Mouse (Mus musculus): ENCODE measurements around the gene Ccdc50. TPM values are rescaled to one million over a fixed set of nuclear protein-coding genes. Genes with fewer than 3 reads are reported as not detected.

Gene Ccdc50
- polyA plus RNA-seq, 1 experiment from 2014 or later = 52.3 TPM

DNA sequence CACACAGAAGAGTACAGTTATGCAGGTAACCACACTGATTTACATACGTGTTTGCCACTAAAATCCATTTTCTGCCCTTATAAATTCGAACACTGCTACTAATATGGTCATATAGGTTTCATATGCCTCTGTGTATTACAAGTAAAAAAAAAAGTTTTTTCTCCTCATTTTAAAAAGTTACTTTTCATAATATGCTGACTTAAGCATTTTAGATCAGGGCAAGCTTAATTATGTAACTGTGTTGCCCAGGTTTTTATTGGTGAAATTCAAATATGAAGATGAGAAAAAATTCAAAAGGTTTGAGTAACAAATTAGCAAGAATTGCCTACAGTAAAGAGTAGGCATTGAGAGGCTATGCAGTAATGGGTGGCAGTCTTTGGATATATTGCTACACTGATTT lies 62.0 kb downstream of the Ccdc50 start:
- no peak overlapping the region for H3K27ac ChIP-seq
- no peaks in the 10 kb centered on the region for H3K4me1 ChIP-seq (replicated peaks)
- no peaks in the 10 kb centered on the region for H3K27me3 ChIP-seq
- peaks cover 36% of the 10 kb centered on the region for H3K36me3 ChIP-seq
- no peak overlapping the region for H3K9ac ChIP-seq (replicated peaks)
- H3K4me2 ChIP-seq = no peak overlapping the region
- WGBS = 91% methylated on average over 2 of the region's 2 CpGs
- no peak overlapping the region for H3K4me3 ChIP-seq (replicated peaks)
- H3K9me3 ChIP-seq = no peaks in the 10 kb centered on the region
- no peak for ATAC-seq (ENCODE audit: insufficient number of reproducible peaks, insufficient read depth, low FRiP score, low TSS enrichment, low read depth)

DNA sequence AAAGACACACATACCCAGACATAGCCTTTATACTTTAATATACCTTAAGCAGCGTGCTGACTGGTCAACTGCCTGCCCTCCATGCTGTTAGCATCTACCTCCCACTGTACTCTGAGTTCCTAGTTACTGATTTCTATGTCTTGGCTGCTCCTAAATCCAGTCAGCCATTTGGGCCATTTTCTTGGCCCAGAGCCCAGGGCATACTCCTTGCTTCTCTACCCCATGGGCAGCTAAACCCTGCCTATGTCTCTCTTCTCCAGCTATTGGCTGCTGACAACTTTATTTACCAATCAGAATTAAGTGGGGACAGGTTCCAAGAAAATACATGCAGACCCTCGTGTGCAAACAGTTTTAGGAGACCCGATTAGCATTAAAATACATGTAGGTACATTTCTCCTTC lies 64.7 kb downstream of the Ccdc50 start:
- Histone ChIP-seq H3K27ac (no peak overlapping the region), H3K4me1 (replicated peaks) (no peaks in the 10 kb centered on the region), H3K36me3 (peaks cover 21% of the 10 kb centered on the region), H3K4me3 (replicated peaks) (no peak overlapping the region), H3K27me3 (no peaks in the 10 kb centered on the region; the same call in 1 of the 2 replicates), H3K9me3 (no peaks in the 10 kb centered on the region), H3K9ac (replicated peaks) (no peak overlapping the region), H3K4me2 (no peak overlapping the region)
- WGBS = 68% methylated on average over 3 of the region's 3 CpGs
- ATAC-seq (ENCODE audit: insufficient number of reproducible peaks, insufficient read depth, low FRiP score, low TSS enrichment, low read depth) = no peak

DNA sequence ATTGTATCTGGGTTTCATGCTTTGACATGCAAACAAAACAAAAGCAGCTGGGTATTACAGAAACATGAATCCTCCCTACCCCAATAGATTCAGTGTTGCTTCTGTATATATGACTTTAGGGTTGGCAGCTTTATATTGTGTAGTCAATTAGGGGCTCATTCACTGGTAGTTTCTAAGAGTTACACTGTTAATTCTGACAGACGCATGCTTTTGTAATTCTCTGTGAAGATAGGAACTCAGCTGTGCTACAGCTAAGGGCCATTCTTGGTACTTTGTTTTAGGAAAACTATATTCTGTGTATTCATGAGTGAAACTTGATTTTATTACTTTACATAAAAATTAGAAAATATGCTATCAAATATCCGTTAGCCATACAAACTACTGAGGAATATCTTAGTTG lies 65.2 kb downstream of the Ccdc50 start:
- no peak for ATAC-seq (ENCODE audit: insufficient number of reproducible peaks, insufficient read depth, low FRiP score, low TSS enrichment, low read depth)
- Histone ChIP-seq H3K4me3 (replicated peaks) (no peak overlapping the region), H3K9ac (replicated peaks) (no peak overlapping the region), H3K36me3 (peaks cover 19% of the 10 kb centered on the region), H3K9me3 (no peaks in the 10 kb centered on the region), H3K4me1 (replicated peaks) (no peaks in the 10 kb centered on the region), H3K4me2 (no peak overlapping the region), H3K27ac (no peak overlapping the region), H3K27me3 (no peaks in the 10 kb centered on the region; the same call in 1 of the 2 replicates)
- WGBS = 83% methylated on average over 2 of the region's 2 CpGs

DNA sequence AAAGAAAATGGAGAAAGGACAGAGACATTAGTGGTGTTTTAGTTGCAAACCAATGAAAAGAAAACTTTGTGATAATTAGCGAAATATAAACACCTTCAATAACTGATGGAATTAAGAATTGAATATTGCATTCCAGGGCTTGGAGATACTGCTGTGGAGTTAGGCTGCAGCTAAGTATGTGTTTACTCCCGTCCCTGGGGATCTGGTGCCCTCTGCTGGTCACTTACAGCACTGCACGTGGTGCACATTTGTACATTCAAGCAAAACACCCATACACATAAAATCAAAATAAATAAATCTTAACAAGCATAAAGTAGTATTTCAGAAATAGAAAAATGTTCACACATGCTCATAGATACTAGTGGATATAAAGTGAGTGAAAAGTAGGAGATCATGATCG lies 68.6 kb downstream of the Ccdc50 start:
- Histone ChIP-seq H3K36me3 (no peaks in the 10 kb centered on the region), H3K9me3 (no peaks in the 10 kb centered on the region), H3K27ac (no peak overlapping the region), H3K4me2 (no peak overlapping the region), H3K9ac (replicated peaks) (no peak overlapping the region), H3K4me1 (replicated peaks) (no peaks in the 10 kb centered on the region), H3K4me3 (replicated peaks) (no peak overlapping the region), H3K27me3 (no peaks in the 10 kb centered on the region; the same call in 1 of the 2 replicates)
- peak; percentile 78; the same call in 1 of the 2 replicates for ATAC-seq (ENCODE audit: insufficient number of reproducible peaks, insufficient read depth, low FRiP score, low TSS enrichment, low read depth)
- 17% methylated on average over 4 of the region's 4 CpGs for WGBS

- no peak overlapping the region for H3K9ac ChIP-seq (replicated peaks)
- no peak overlapping the region for H3K4me2 ChIP-seq
- no peaks in the 10 kb centered on the region for H3K9me3 ChIP-seq
- no peak overlapping the region for H3K4me3 ChIP-seq (replicated peaks)
- no peak for ATAC-seq (ENCODE audit: insufficient number of reproducible peaks, insufficient read depth, low FRiP score, low TSS enrichment, low read depth)
- H3K36me3 ChIP-seq = no peaks in the 10 kb centered on the region
- 25% methylated on average over 5 of the region's 5 CpGs for WGBS
- no peaks in the 10 kb centered on the region for H3K27me3 ChIP-seq
- no peak overlapping the region for H3K27ac ChIP-seq
- H3K4me1 ChIP-seq (replicated peaks) = no peaks in the 10 kb centered on the region
These were observed 80.1 kb downstream of the Ccdc50 start for GRCm38 (mm10) chr16:27468731-27469130.

GRCm38 (mm10) chr16:27471389-27471788 lies 82.7 kb downstream of the Ccdc50 start:
- no peaks in the 10 kb centered on the region for H3K9me3 ChIP-seq
- WGBS = 74% methylated on average over 6 of the region's 6 CpGs
- H3K4me2 ChIP-seq = no peak overlapping the region

GRCm38 (mm10) chr16:27483834-27484233 lies 95.2 kb downstream of the Ccdc50 start:
- Histone ChIP-seq H3K9ac (replicated peaks) (no peak overlapping the region), H3K4me2 (no peak overlapping the region), H3K4me3 (replicated peaks) (no peak overlapping the region), H3K9me3 (no peaks in the 10 kb centered on the region), H3K27ac (no peak overlapping the region), H3K4me1 (replicated peaks) (no peaks in the 10 kb centered on the region), H3K36me3 (no peaks in the 10 kb centered on the region), H3K27me3 (no peaks in the 10 kb centered on the region)
- no peak for ATAC-seq (ENCODE audit: insufficient number of reproducible peaks, insufficient read depth, low FRiP score, low TSS enrichment, low read depth)
- WGBS = 82% methylated on average over 1 of the region's 1 CpGs

More at GRCm38 (mm10) chr16:27471389-27471788, 82.7 kb downstream of the Ccdc50 start:
- no peak overlapping the region for H3K9ac ChIP-seq (replicated peaks)
- ATAC-seq (ENCODE audit: insufficient number of reproducible peaks, insufficient read depth, low FRiP score, low TSS enrichment, low read depth) = no peak
- H3K27ac ChIP-seq = no peak overlapping the region
- H3K36me3 ChIP-seq = no peaks in the 10 kb centered on the region
- H3K4me3 ChIP-seq (replicated peaks) = no peak overlapping the region
- no peaks in the 10 kb centered on the region for H3K4me1 ChIP-seq (replicated peaks)
- H3K27me3 ChIP-seq = no peaks in the 10 kb centered on the region

Other genes starting within 250 kb of the Ccdc50 start
- gene Ostn, start 81.4 kb upstream of the Ccdc50 start, polyA plus RNA-seq (2016; fragmentation: Nextera tagmentation; extraction: Ambion mirVana) = 0.24 TPM in 1 of 2 replicates, not detected in the other
- 0.34 TPM in 1 of 2 replicates, not detected in the other for gene Uts2b, start 18.6 kb upstream of the Ccdc50 start, polyA plus RNA-seq (2016; fragmentation: Nextera tagmentation; extraction: Ambion mirVana)

Data from limb, embryonic 12.5 days (tissue).